Mouse (Mus musculus) bone marrow, adult 2 months (tissue): ENCODE data around the gene Ear6.

ENCODE experiments used
- CTCF ChIP-seq: fragments of 200-500 bp; IDR thresholded peaks from 2 replicates; pipeline ENCODE4 v1.5.1; 2011; ENCODE audit warnings: low read length, control low read depth; ENCODE audit not compliant: control insufficient read depth, insufficient read depth
- POLR2A ChIP-seq: fragments of 200-500 bp; IDR thresholded peaks from 2 replicates; pipeline ENCODE4 v1.6.1; 2011; ENCODE audit warnings: low read depth, mild to moderate bottlenecking, control low read depth, low read length, borderline replicate concordance; ENCODE audit not compliant: control insufficient read depth

DNA sequence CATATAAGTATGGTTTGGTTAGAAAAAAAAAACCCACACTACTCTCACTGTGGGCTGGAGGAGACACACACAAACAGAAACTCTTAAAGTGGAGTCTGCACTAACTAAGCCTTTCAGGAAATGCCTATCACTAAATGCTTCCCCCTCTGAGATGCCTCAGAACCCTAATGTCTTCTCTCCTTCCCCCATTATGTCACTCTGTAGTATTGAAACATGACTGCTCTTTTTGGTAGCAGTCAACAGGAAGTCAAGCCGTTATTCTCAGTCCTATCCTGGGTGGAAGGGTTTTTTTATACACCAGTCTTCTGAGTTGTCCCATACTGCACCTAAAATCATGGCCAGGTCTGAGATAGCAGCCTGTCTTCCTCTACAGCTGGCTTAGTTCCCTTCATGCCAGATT, 26.9 kb upstream of the Ear6 start:
- no peak for TF ChIP-seq CTCF
- TF ChIP-seq POLR2A, result no peak
